Mouse (Mus musculus) CH12.LX (cell line): ENCODE measurements at regions not wholly inside any gene's neighbourhood (a gene's known extent, or its start where the extent isn't known, plus 50 kb on each side); places are given as distances from the start of the nearest gene placed in this dataset.

Experiments used
- DNase-seq: peaks from one replicate; pipeline ENCODE4 v3.0.0-alpha.2; 2013; ENCODE audit errors: extremely low read depth
- H3K27ac ChIP-seq: 2 replicates; pipeline ENCODE4 v1.5.1; 2012; ENCODE audit warnings: low read depth, mild to moderate bottlenecking, control low read depth, moderate library complexity; ENCODE audit not compliant: insufficient read depth
- H3K27me3 ChIP-seq: replicated peaks from 2 replicates; pipeline ENCODE3; 2012; ENCODE audit warnings: inconsistent platforms
- H3K36me3 ChIP-seq, 2 experiments: replicated peaks in 1 of 2; 2 replicates each; pipeline versions ENCODE3 to v1.6.1; 2012; ENCODE audit warnings: inconsistent platforms in 1 of 2, low read length in 1 of 2, mild to moderate bottlenecking in 1 of 2, mixed read lengths in 1 of 2, moderate library complexity in 1 of 2; ENCODE audit not compliant: control insufficient read depth in 1 of 2, insufficient read depth in 1 of 2
- H3K4me1 ChIP-seq, 2 experiments: 2 replicates each; pipeline ENCODE4 v1.6.1; 2012; ENCODE audit warnings: inconsistent platforms in 1 of 2, moderate library complexity in 1 of 2; ENCODE audit not compliant: insufficient read depth in 2 of 2, control insufficient read depth in 1 of 2
- H3K4me2 ChIP-seq: 2 replicates; pipeline ENCODE4 v1.6.1; 2012; ENCODE audit warnings: low read depth, mild to moderate bottlenecking, control low read depth; ENCODE audit not compliant: poor library complexity, insufficient read depth, severe bottlenecking
- H3K4me3 ChIP-seq, 3 experiments: fragments of 150-350 bp in 1 of 3; sonication (generic) in 1 of 3; replicated peaks in 1 of 3; 2 replicates each; pipeline versions ENCODE3 to v1.5.1; 2011 to 2012; ENCODE audit warnings: low read depth in 2 of 3, low read length in 2 of 3, mild to moderate bottlenecking in 2 of 3, moderate library complexity in 2 of 3, control low read depth in 1 of 3, improper control_type of control experiment in 1 of 3, inconsistent platforms in 1 of 3, mixed read lengths in 1 of 3; ENCODE audit not compliant: poor library complexity in 1 of 3
- H3K79me2 ChIP-seq: replicated peaks from 2 replicates; pipeline ENCODE4 v1.6.1; 2012; ENCODE audit warnings: mild to moderate bottlenecking, moderate library complexity; ENCODE audit not compliant: control insufficient read depth, poor library complexity, insufficient read depth, severe bottlenecking; ENCODE audit errors: extremely low read depth
- H3K9ac ChIP-seq: 2 replicates; pipeline ENCODE4 v1.6.1; 2012; ENCODE audit warnings: low read depth, mild to moderate bottlenecking, control low read depth, moderate library complexity; ENCODE audit not compliant: insufficient read depth
- H3K9me3 ChIP-seq: replicated peaks from 2 replicates; pipeline ENCODE3; 2012; ENCODE audit warnings: low read length, inconsistent platforms, mixed read lengths
- BHLHE40 ChIP-seq: IDR thresholded peaks from 2 replicates; pipeline ENCODE4 v1.6.1; 2011; ENCODE audit warnings: mild to moderate bottlenecking, low read depth, low read length, improper control_type of control experiment
- E2F4 ChIP-seq: IDR thresholded peaks from 2 replicates; pipeline ENCODE4 v1.6.1; 2011; ENCODE audit warnings: low read depth, low read length, improper control_type of control experiment; ENCODE audit not compliant: insufficient replicate concordance
- ELF1 ChIP-seq: IDR thresholded peaks from 2 replicates; pipeline ENCODE4 v1.6.1; 2014; ENCODE audit warnings: low read depth, mild to moderate bottlenecking, inconsistent platforms, low read length, improper control_type of control experiment
- ETS1 ChIP-seq: conservative IDR thresholded peaks from 2 replicates; pipeline ENCODE4 v1.6.1; 2012; ENCODE audit warnings: low read depth, mild to moderate bottlenecking, inconsistent platforms, low read length, improper control_type of control experiment, moderate library complexity
- IRF4 ChIP-seq: IDR thresholded peaks from 2 replicates; pipeline ENCODE4 v1.6.1; 2014; ENCODE audit warnings: low read depth, mild to moderate bottlenecking, inconsistent platforms, low read length, improper control_type of control experiment
- JUN ChIP-seq: IDR thresholded peaks from 2 replicates; pipeline ENCODE4 v1.6.1; 2011; ENCODE audit warnings: low read depth, mild to moderate bottlenecking, low read length, improper control_type of control experiment, moderate library complexity; ENCODE audit not compliant: insufficient read depth
- JUND ChIP-seq: conservative IDR thresholded peaks from 2 replicates; pipeline ENCODE4 v1.6.1; 2011; ENCODE audit warnings: low read depth, low read length, improper control_type of control experiment
- MAX ChIP-seq: IDR thresholded peaks from 2 replicates; pipeline ENCODE4 v1.6.1; 2011; ENCODE audit warnings: low read length, improper control_type of control experiment
- NELFE ChIP-seq: IDR thresholded peaks from 2 replicates; pipeline ENCODE4 v1.6.1; 2011; ENCODE audit warnings: low read depth, low read length, improper control_type of control experiment
- NRF1 ChIP-seq: IDR thresholded peaks from 2 replicates; pipeline ENCODE4 v1.6.1; 2014; ENCODE audit warnings: low read depth, mild to moderate bottlenecking, inconsistent platforms, low read length, improper control_type of control experiment, moderate library complexity
- POLR2AphosphoS2 ChIP-seq: IDR thresholded peaks from 2 replicates; pipeline ENCODE4 v1.6.1; 2011; ENCODE audit warnings: low read depth, low read length, improper control_type of control experiment
- RAD21 ChIP-seq: IDR thresholded peaks from 2 replicates; pipeline ENCODE4 v1.6.1; 2011; ENCODE audit warnings: low read depth, mild to moderate bottlenecking, low read length, improper control_type of control experiment, moderate library complexity
- RCOR1 ChIP-seq: conservative IDR thresholded peaks from 2 replicates; pipeline ENCODE4 v1.6.1; 2012; ENCODE audit warnings: low read depth, mild to moderate bottlenecking, inconsistent platforms, low read length, improper control_type of control experiment
- TCF12 ChIP-seq: IDR thresholded peaks from 2 replicates; pipeline ENCODE4 v1.6.1; 2014; ENCODE audit warnings: low read depth, mild to moderate bottlenecking, inconsistent platforms, low read length, improper control_type of control experiment
- USF1 ChIP-seq: IDR thresholded peaks from 2 replicates; pipeline ENCODE4 v1.6.1; 2014; ENCODE audit warnings: low read depth, mild to moderate bottlenecking, inconsistent platforms, low read length, improper control_type of control experiment
- ZKSCAN1 ChIP-seq: IDR thresholded peaks from 2 replicates; pipeline ENCODE4 v1.6.1; 2012; ENCODE audit warnings: low read depth, inconsistent platforms, low read length, improper control_type of control experiment, borderline replicate concordance
- dilution Hi-C: fragments of 300-500 bp; cut with MboI; formaldehyde crosslinking; loops from 2 replicates; pipeline ENCODE4 v1.14.3; 2020; ENCODE audit warnings: low sequenced_read_pairs; ENCODE audit not compliant: extremely low pct_unique_long_range_greater_than_20kb, extremely low pct_ligation_motif_present
- in situ Hi-C: fragments of 300-500 bp; cut with MboI; formaldehyde crosslinking; loops from 3 replicates; pipeline ENCODE4 v1.14.3; 2019; ENCODE audit warnings: low sequenced_read_pairs, low pct_ligation_motif_present, low pct_unique_long_range_greater_than_20kb, mixed read lengths

GRCm38 (mm10) chr16:75155441-75156038, 430.3 kb downstream of the Lipi start:
- in situ Hi-C loops, result no loop called here
- Histone ChIP-seq H3K4me1 (no peaks in the 10 kb centered on the region), H3K4me3 (no peak overlapping the region), H3K4me2 (no peak overlapping the region), H3K27ac (no peak overlapping the region), H3K27me3 (no peaks in the 10 kb centered on the region), H3K9ac (no peak overlapping the region), H3K36me3 (no peaks in the 10 kb centered on the region), H3K79me2 (no peaks in the 10 kb centered on the region), H3K9me3 (peaks cover 32% of the 10 kb centered on the region)
- dilution Hi-C loops, result no loop called here
- no peak for DNase-seq
- TF ChIP-seq E2F4, result no peak
- TF ChIP-seq ELF1, result no peak
- no peak for TF ChIP-seq NELFE
- no peak for TF ChIP-seq JUN
- no peak for TF ChIP-seq TCF12
- TF ChIP-seq RAD21, result no peak
- no peak for TF ChIP-seq USF1
- TF ChIP-seq NRF1, result no peak
- TF ChIP-seq IRF4, result no peak
- TF ChIP-seq POLR2AphosphoS2, result no peak
- no peak for TF ChIP-seq RCOR1
- TF ChIP-seq ZKSCAN1, result no peak
- TF ChIP-seq ETS1, result no peak
- no peak for TF ChIP-seq BHLHE40
- no peak for TF ChIP-seq JUND
- no peak for TF ChIP-seq MAX
